Mouse (Mus musculus) neural tube, embryonic 15.5 days (tissue): ENCODE results near the gene Mrpl42. TPM values are rescaled to one million over a fixed set of nuclear protein-coding genes. Genes with fewer than 3 reads are reported as not detected.

Experiments
- ATAC-seq: fragments of 200-750 bp; cut with Nextera tagmentation; 2 replicates; pipeline ENCODE4 v1.8.0; 2017; ENCODE audit warnings: mild to moderate bottlenecking, moderate TSS enrichment, moderate library complexity; ENCODE audit not compliant: low FRiP score
- H3K27ac ChIP-seq: fragments of 300-500 bp; sonication (generic); replicated peaks from 2 replicates; pipeline ENCODE4 v1.5.1; 2015; ENCODE audit warnings: mild to moderate bottlenecking, inconsistent platforms
- H3K27me3 ChIP-seq: fragments of 300-500 bp; sonication (generic); replicated peaks from 2 replicates; pipeline ENCODE4 v1.6.1; 2015; ENCODE audit warnings: inconsistent platforms
- H3K36me3 ChIP-seq: fragments of 300-500 bp; sonication (generic); 2 replicates; pipeline ENCODE4 v1.6.1; 2015; ENCODE audit warnings: inconsistent platforms
- H3K4me1 ChIP-seq: fragments of 300-500 bp; sonication (generic); 2 replicates; pipeline ENCODE4 v1.6.1; 2015; ENCODE audit warnings: inconsistent platforms
- H3K4me2 ChIP-seq: fragments of 300-500 bp; sonication (generic); 2 replicates; pipeline ENCODE4 v1.6.1; 2015; ENCODE audit warnings: inconsistent platforms, mild to moderate bottlenecking, moderate library complexity
- H3K4me3 ChIP-seq: fragments of 300-500 bp; sonication (generic); replicated peaks from 2 replicates; pipeline ENCODE4 v1.5.1; 2015; ENCODE audit warnings: mild to moderate bottlenecking, inconsistent platforms
- H3K9ac ChIP-seq: fragments of 300-500 bp; sonication (generic); replicated peaks from 2 replicates; pipeline ENCODE4 v1.6.1; 2015; ENCODE audit warnings: mild to moderate bottlenecking, inconsistent platforms
- H3K9me3 ChIP-seq: fragments of 300-500 bp; sonication (generic); replicated peaks from 2 replicates; pipeline ENCODE4 v1.6.1; 2016; ENCODE audit warnings: inconsistent platforms
- WGBS: fragments of 180-500 bp; shearing (Covaris S2); methylation state at CpG from one replicate; pipeline ENCODE4 v1.1.7; 2015; ENCODE audit warnings: mixed read lengths; 5-methylcytosine and 5-hydroxymethylcytosine counted together
- polyA plus RNA-seq: library from polyadenylated mRNA; unstranded; fragments of >200 nt; fragmentation: Nextera tagmentation; extraction: Ambion mirVana; gene quantifications from 2 replicates; pipeline ENCODE4 v1.2.1, GENCODE M21; 2015

Gene Mrpl42
- polyA plus RNA-seq, 1 experiment from 2014 or later, result 296 TPM

GRCm38 (mm10) chr10:95536222-95536541 is 34.4 kb upstream of the Mrpl42 start:
- Histone ChIP-seq H3K9ac (no peak overlapping the region), H3K27ac (no peak overlapping the region), H3K4me3 (no peak overlapping the region), H3K4me1 (no peaks in the 10 kb centered on the region), H3K9me3 (no peaks in the 10 kb centered on the region), H3K27me3 (no peaks in the 10 kb centered on the region), H3K4me2 (no peak overlapping the region), H3K36me3 (no peaks in the 10 kb centered on the region)
- ATAC-seq, result no peak
- 89% methylated on average over 6 of the region's 6 CpGs for WGBS

DNA sequence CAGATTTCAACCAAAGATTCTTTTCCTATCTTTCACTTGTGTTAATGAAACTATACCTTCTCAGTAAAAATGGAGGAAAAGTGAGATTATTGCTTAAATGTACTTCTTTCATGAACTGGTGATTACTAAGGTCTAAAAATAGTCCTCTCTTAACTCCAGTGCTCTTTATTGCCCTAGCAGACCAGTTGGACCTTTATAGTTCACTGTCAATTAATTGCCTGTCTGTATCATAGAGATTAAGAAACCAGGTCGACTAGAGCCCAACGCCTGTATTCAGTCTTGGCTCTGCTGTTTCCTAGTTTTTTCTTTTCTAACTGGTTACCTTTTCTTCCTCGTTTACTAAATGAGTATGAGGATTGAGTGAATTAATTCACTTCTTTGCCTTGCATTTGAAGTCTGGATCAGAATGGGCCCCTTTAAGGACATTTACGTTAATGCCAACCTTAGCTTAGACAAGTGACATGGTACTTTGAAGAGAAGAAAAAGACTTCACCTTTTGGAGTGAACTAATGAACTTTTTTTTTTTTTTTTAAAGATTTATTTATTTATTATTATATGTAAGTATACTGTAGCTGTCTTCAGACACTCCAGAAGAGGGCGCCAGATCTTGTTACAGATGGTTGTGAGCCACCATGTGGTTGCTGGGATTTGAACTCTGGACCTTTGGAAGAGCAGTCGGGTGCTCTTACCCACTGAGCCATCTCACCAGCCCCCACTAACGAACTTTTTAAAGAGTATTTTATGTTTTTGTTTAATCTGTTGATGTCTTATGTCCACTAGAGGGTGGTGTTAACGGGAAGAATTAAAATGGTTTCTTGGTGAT is 33.9 kb upstream of the Mrpl42 start:
- no peak overlapping the region for H3K4me2 ChIP-seq
- ATAC-seq, result no peak
- H3K27ac ChIP-seq, result no peak overlapping the region
- no peaks in the 10 kb centered on the region for H3K36me3 ChIP-seq
- no peak overlapping the region for H3K4me3 ChIP-seq
- H3K4me1 ChIP-seq, result peaks cover 3% of the 10 kb centered on the region
- 89% methylated on average over 8 of the region's 8 CpGs for WGBS
- no peak overlapping the region for H3K9ac ChIP-seq
- H3K27me3 ChIP-seq, result no peaks in the 10 kb centered on the region
- H3K9me3 ChIP-seq, result no peaks in the 10 kb centered on the region

GRCm38 (mm10) chr10:95533382-95533781 is 31.6 kb upstream of the Mrpl42 start:
- Histone ChIP-seq H3K27ac (no peak overlapping the region), H3K4me1 (peaks cover 6% of the 10 kb centered on the region), H3K27me3 (no peaks in the 10 kb centered on the region), H3K36me3 (no peaks in the 10 kb centered on the region), H3K9me3 (no peaks in the 10 kb centered on the region), H3K4me2 (no peak overlapping the region), H3K4me3 (no peak overlapping the region), H3K9ac (no peak overlapping the region)
- WGBS, result 92% methylated on average over 7 of the region's 7 CpGs
- ATAC-seq, result no peak

- no peaks in the 10 kb centered on the region for H3K9me3 ChIP-seq
- no peaks in the 10 kb centered on the region for H3K27me3 ChIP-seq
- no peak overlapping the region for H3K27ac ChIP-seq
- no peak overlapping the region for H3K9ac ChIP-seq
- peaks cover 6% of the 10 kb centered on the region for H3K4me1 ChIP-seq
- no peaks in the 10 kb centered on the region for H3K36me3 ChIP-seq
- no peak for ATAC-seq
- 97% methylated on average over 5 of the region's 5 CpGs for WGBS
- no peak overlapping the region for H3K4me2 ChIP-seq
- H3K4me3 ChIP-seq, result no peak overlapping the region
These were observed 31.2 kb upstream of the Mrpl42 start for GRCm38 (mm10) chr10:95532916-95533315.

DNA sequence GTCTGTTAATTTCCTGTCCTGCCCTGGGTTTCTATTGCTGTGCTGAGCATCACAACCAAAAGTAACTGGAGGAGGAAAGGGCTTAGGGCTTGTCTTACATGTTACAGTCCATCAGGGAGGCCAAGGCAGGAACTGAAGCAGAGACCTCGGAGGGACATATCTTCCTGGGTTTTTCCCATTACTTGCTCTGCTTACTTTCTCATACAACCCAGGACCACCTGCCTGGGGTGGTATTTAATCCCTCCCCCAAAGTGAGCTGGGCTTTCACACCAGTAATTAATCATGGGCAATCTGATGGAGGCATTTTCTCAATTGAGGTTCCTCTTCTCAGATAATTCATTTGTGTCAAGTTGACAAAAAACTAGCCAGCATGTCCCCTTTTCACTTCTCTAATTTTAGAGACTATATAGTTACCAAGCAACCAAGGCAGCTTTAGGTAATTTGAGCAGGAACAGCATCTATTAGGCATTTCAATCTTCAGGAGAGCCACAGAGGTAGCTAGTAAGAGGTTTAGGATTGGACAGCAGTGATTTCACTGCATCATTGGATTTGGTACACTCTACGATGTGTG is 28.9 kb upstream of the Mrpl42 start:
- H3K9me3 ChIP-seq, result no peaks in the 10 kb centered on the region
- H3K9ac ChIP-seq, result no peak overlapping the region
- H3K27ac ChIP-seq, result no peak overlapping the region
- no peaks in the 10 kb centered on the region for H3K36me3 ChIP-seq
- no peak overlapping the region for H3K4me3 ChIP-seq
- no peak overlapping the region for H3K4me2 ChIP-seq
- H3K27me3 ChIP-seq, result no peaks in the 10 kb centered on the region
- H3K4me1 ChIP-seq, result peaks cover 9% of the 10 kb centered on the region
- ATAC-seq, result no peak
- 34% methylated on average over 2 of the region's 2 CpGs for WGBS

GRCm38 (mm10) chr10:95526495-95527122 is 24.9 kb upstream of the Mrpl42 start:
- no peaks in the 10 kb centered on the region for H3K27me3 ChIP-seq
- H3K4me1 ChIP-seq, result peaks cover 9% of the 10 kb centered on the region
- H3K9ac ChIP-seq, result no peak overlapping the region
- H3K4me3 ChIP-seq, result no peak overlapping the region
- H3K4me2 ChIP-seq, result no peak overlapping the region
- 0 out of 2 replicates have a peak overlapping the region, but pooled peaks have one; percentile 9 for H3K27ac ChIP-seq
- H3K36me3 ChIP-seq, result no peaks in the 10 kb centered on the region
- no peaks in the 10 kb centered on the region for H3K9me3 ChIP-seq
- WGBS, result 61% methylated on average over 5 of the region's 5 CpGs
- ATAC-seq, result no peak

GRCm38 (mm10) chr10:95525871-95526270 is 24.1 kb upstream of the Mrpl42 start:
- ATAC-seq, result no peak
- no peaks in the 10 kb centered on the region for H3K27me3 ChIP-seq
- H3K36me3 ChIP-seq, result no peaks in the 10 kb centered on the region
- H3K9me3 ChIP-seq, result no peaks in the 10 kb centered on the region
- 91% methylated on average over 5 of the region's 5 CpGs for WGBS
- H3K4me2 ChIP-seq, result no peak overlapping the region
- H3K4me3 ChIP-seq, result no peak overlapping the region
- H3K9ac ChIP-seq, result no peak overlapping the region
- H3K27ac ChIP-seq, result no peak overlapping the region
- peaks cover 9% of the 10 kb centered on the region for H3K4me1 ChIP-seq

GRCm38 (mm10) chr10:95525037-95525675 is 23.4 kb upstream of the Mrpl42 start:
- no peaks in the 10 kb centered on the region for H3K27me3 ChIP-seq
- H3K9me3 ChIP-seq, result no peaks in the 10 kb centered on the region
- H3K9ac ChIP-seq, result no peak overlapping the region
- 83% methylated on average over 6 of the region's 6 CpGs for WGBS
- no peak for ATAC-seq
- no peak overlapping the region for H3K4me3 ChIP-seq
- no peak overlapping the region for H3K27ac ChIP-seq
- H3K4me1 ChIP-seq, result 0 out of 2 replicates have a peak, but pooled peaks cover 7% of the 10 kb centered on the region
- H3K4me2 ChIP-seq, result no peak overlapping the region
- H3K36me3 ChIP-seq, result no peaks in the 10 kb centered on the region

DNA sequence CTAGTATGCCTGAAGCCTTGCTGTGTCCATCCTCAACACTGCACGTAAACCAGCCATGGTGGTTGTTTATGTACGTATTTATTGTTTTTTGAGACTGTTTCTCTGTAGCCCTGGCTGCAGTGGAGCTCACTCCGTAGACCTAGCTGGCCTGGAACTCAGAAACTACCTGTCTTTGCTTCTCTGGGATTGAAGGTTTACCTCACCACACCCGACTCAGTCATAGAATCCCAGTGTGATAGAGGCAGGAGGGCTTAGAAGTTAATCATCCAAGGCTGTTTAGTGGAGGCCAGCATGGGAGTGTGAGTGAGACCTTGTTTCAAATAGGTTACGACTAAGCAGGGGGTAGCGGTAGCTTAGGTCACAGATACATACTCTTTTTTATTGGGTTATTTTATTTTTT is 15.9 kb upstream of the Mrpl42 start:
- WGBS, result 92% methylated on average over 6 of the region's 6 CpGs
- H3K9me3 ChIP-seq, result no peaks in the 10 kb centered on the region
- ATAC-seq, result no peak
- H3K4me2 ChIP-seq, result no peak overlapping the region
- H3K36me3 ChIP-seq, result no peaks in the 10 kb centered on the region
- H3K27me3 ChIP-seq, result no peaks in the 10 kb centered on the region
- no peak overlapping the region for H3K9ac ChIP-seq
- H3K27ac ChIP-seq, result no peak overlapping the region
- H3K4me1 ChIP-seq, result peaks cover 37% of the 10 kb centered on the region
- H3K4me3 ChIP-seq, result no peak overlapping the region

DNA sequence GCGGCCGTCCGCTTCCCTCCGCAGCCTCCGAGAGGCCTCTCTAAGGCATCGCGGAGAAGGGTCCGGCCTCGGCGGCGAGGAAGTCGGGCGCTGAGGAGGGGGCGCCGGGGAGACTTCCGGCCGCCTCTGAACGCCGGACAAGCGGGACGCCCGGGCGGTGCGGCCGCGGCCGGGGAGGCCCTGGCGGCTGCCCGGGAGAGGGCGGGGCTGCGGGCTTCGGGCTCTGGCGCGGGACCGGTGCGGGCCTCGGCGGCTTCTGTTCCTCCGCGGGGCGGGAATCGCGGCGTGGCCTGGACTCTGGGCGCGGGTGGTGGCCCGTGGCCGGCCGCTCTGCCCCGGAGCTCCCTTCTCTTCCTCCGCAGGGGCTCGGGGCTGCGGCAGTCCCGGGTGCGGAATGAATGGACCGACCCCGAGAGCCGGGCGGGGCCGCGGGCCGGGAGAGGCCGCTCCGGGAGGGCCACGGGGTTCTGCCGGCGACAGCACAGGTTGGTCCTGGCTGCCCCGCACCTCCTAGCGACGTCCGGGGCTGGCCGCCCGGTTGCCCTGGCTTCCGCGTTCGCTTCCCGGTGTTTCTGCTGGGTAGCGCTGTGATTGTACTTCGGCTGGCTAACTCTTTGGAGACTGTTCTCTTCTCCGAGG is 13.7 kb upstream of the Mrpl42 start:
- H3K4me2 ChIP-seq, result peak overlapping the region; percentile 70
- H3K9me3 ChIP-seq, result no peaks in the 10 kb centered on the region
- H3K4me1 ChIP-seq, result peaks cover 34% of the 10 kb centered on the region
- no peaks in the 10 kb centered on the region for H3K27me3 ChIP-seq
- under 1% methylated on average over 55 of the region's 80 CpGs for WGBS
- H3K27ac ChIP-seq, result peak overlapping the region; percentile 98
- H3K4me3 ChIP-seq, result peak overlapping the region; percentile 82
- peak overlapping the region; percentile 95 for H3K9ac ChIP-seq
- no peaks in the 10 kb centered on the region for H3K36me3 ChIP-seq
- peak; percentile 74 for ATAC-seq

DNA sequence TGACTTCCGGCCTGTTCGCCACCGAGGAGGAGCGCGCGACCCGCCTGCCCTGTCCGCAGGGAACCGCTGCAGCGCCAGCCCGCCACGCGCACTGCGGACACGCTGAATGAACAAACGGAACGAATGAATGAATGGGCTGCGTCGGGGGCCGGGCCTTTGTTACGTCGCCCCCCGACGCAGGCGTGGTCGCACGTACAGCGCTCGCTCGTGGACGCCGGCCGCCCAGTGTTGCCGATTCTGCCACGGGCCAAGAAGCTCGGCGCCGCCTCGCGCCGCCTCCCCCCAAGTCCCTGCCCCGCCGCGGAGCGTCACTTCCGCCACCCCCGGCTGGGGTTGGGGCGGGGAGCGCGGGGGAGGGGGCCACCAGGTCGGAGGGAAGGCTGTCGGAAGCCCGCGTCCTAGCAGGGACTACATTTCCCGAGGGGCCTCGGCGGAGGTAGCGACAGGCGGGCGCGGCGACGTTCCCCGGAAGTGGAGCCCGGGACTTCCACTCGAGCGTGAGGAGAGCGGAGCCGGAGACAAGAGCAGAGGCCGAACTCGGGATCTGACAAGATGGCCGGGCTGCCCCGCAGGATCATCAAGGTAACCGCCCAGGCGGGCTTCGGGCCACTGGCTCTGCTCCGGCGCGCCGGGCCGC is 13.0 kb upstream of the Mrpl42 start, which contains the start of gene Ube2n:
TSS of gene Ube2n (plus strand) at position 490 of the 637 bp plus-strand sequence.
- no peaks in the 10 kb centered on the region for H3K36me3 ChIP-seq
- H3K4me3 ChIP-seq, result peak within 1 kb of the TSS; percentile 82
- peak; percentile 96 for ATAC-seq
- peaks cover 33% of the 10 kb centered on the region for H3K4me1 ChIP-seq
- WGBS, result under 1% methylated on average over 78 of the region's 81 CpGs
- peak within 1 kb of the TSS; percentile 98 for H3K27ac ChIP-seq
- H3K9ac ChIP-seq, result peak within 1 kb of the TSS; percentile 95
- no peaks in the 10 kb centered on the region for H3K27me3 ChIP-seq
- peak within 1 kb of the TSS; percentile 70 for H3K4me2 ChIP-seq
- no peaks in the 10 kb centered on the region for H3K9me3 ChIP-seq
